Mouse (Mus musculus) embryonic facial prominence, embryonic 10.5 days (tissue): ENCODE measurements around the gene Fam98a. TPM values are rescaled to one million over a fixed set of nuclear protein-coding genes. Genes with fewer than 3 reads are reported as not detected.
A peak's percentile ranks its signal among the peaks of the same experiment; 100 is the strongest.

Source experiments
- DNase-seq: peaks from one replicate; pipeline ENCODE4 v3.0.0-alpha.2; 2017; ENCODE audit warnings: low spot score
- H3K27ac ChIP-seq: fragments of 300-500 bp; sonication (generic); replicated peaks from 2 replicates; pipeline ENCODE4 v1.5.1; 2016; ENCODE audit warnings: mild to moderate bottlenecking
- H3K27me3 ChIP-seq: fragments of 300-500 bp; sonication (generic); replicated peaks from 2 replicates; pipeline ENCODE4 v1.6.1; 2016; ENCODE audit warnings: low read depth, mild to moderate bottlenecking; ENCODE audit not compliant: poor library complexity, severe bottlenecking
- H3K36me3 ChIP-seq: fragments of 300-500 bp; sonication (generic); replicated peaks from 2 replicates; pipeline ENCODE4 v1.6.1; 2016; ENCODE audit warnings: mild to moderate bottlenecking, moderate library complexity
- H3K4me1 ChIP-seq: fragments of 300-500 bp; sonication (generic); 2 replicates; pipeline ENCODE4 v1.6.1; 2016
- H3K4me3 ChIP-seq: fragments of 300-500 bp; sonication (generic); 2 replicates; pipeline ENCODE4 v1.5.1; 2016; ENCODE audit warnings: mild to moderate bottlenecking, moderate library complexity
- H3K9me3 ChIP-seq: fragments of 300-500 bp; sonication (generic); 2 replicates; pipeline ENCODE4 v1.6.1; 2016; ENCODE audit warnings: mild to moderate bottlenecking
- WGBS: fragments of 180-500 bp; shearing (Covaris S2); methylation state at CpG from one replicate; pipeline ENCODE4 v1.1.7; 2016; 5-methylcytosine and 5-hydroxymethylcytosine counted together
- polyA plus RNA-seq: library from polyadenylated mRNA; unstranded; fragments of >200 nt; fragmentation: Nextera tagmentation; extraction: Ambion mirVana; gene quantifications from 2 replicates; pipeline ENCODE4 v1.2.1, GENCODE M21; 2016

Fam98a gene
- 23.9 and 25.1 TPM in 2 replicates for polyA plus RNA-seq

- H3K4me3 ChIP-seq, result peak within 1 kb of the TSS; percentile 91
- DNase-seq, result peak; percentile 99
- no peaks in the 10 kb centered on the region for H3K27me3 ChIP-seq
- H3K4me1 ChIP-seq, result peaks cover 17% of the 10 kb centered on the region
- H3K27ac ChIP-seq, result peak within 1 kb of the TSS; percentile 88
- H3K36me3 ChIP-seq, result peaks cover 16% of the 10 kb centered on the region
- WGBS, result under 1% methylated on average over 56 of the region's 56 CpGs
- H3K9me3 ChIP-seq, result no peaks in the 10 kb centered on the region
These were observed at the start of gene Fam98a for GRCm38 (mm10) chr17:75551512-75552400. TSS of gene Fam98a (minus strand) at chr17:75551946.

GRCm38 (mm10) chr17:75598652-75599051, 46.9 kb upstream of the Fam98a start:
- WGBS, result 78% methylated on average over 3 of the region's 3 CpGs

GRCm38 (mm10) chr17:75582738-75583137, 31.0 kb upstream of the Fam98a start:
- WGBS, result 92% methylated on average over 1 of the region's 1 CpGs
- DNase-seq, result no peak
- Histone ChIP-seq H3K27ac (no peak overlapping the region), H3K4me1 (no peaks in the 10 kb centered on the region), H3K36me3 (no peaks in the 10 kb centered on the region), H3K9me3 (no peaks in the 10 kb centered on the region), H3K4me3 (no peak overlapping the region), H3K27me3 (no peaks in the 10 kb centered on the region)

More at GRCm38 (mm10) chr17:75598652-75599051, 46.9 kb upstream of the Fam98a start:
- no peak overlapping the region for H3K27ac ChIP-seq
- H3K27me3 ChIP-seq, result no peaks in the 10 kb centered on the region
- H3K36me3 ChIP-seq, result no peaks in the 10 kb centered on the region
- H3K4me1 ChIP-seq, result peaks cover 12% of the 10 kb centered on the region
- DNase-seq, result no peak
- no peaks in the 10 kb centered on the region for H3K9me3 ChIP-seq
- H3K4me3 ChIP-seq, result no peak overlapping the region

GRCm38 (mm10) chr17:75575608-75576007, 23.9 kb upstream of the Fam98a start:
- Histone ChIP-seq H3K36me3 (no peaks in the 10 kb centered on the region), H3K9me3 (no peaks in the 10 kb centered on the region), H3K27ac (no peak overlapping the region), H3K4me1 (no peaks in the 10 kb centered on the region), H3K4me3 (no peak overlapping the region), H3K27me3 (no peaks in the 10 kb centered on the region)
- 89% methylated on average over 7 of the region's 7 CpGs for WGBS
- no peak for DNase-seq

- no peak overlapping the region for H3K4me3 ChIP-seq
- H3K36me3 ChIP-seq, result no peaks in the 10 kb centered on the region
- H3K4me1 ChIP-seq, result no peaks in the 10 kb centered on the region
- DNase-seq, result no peak
- no peak overlapping the region for H3K27ac ChIP-seq
- H3K9me3 ChIP-seq, result no peaks in the 10 kb centered on the region
- 91% methylated on average over 2 of the region's 2 CpGs for WGBS
- no peaks in the 10 kb centered on the region for H3K27me3 ChIP-seq
These were observed 6.3 kb upstream of the Fam98a start for GRCm38 (mm10) chr17:75558041-75558440.

- H3K27me3 ChIP-seq, result no peaks in the 10 kb centered on the region
- 41% methylated on average over 3 of the region's 3 CpGs for WGBS
- no peaks in the 10 kb centered on the region for H3K9me3 ChIP-seq
- no peaks in the 10 kb centered on the region for H3K36me3 ChIP-seq
- H3K27ac ChIP-seq, result no peak overlapping the region
- DNase-seq, result no peak
- H3K4me3 ChIP-seq, result no peak overlapping the region
- H3K4me1 ChIP-seq, result no peaks in the 10 kb centered on the region
These were observed 5.3 kb upstream of the Fam98a start for GRCm38 (mm10) chr17:75557031-75557430.

GRCm38 (mm10) chr17:75550771-75551413, 854 bp downstream of the Fam98a start:
- H3K4me3 ChIP-seq, result peak overlapping the region; percentile 91
- peak overlapping the region; percentile 88 for H3K27ac ChIP-seq
- H3K4me1 ChIP-seq, result peaks cover 17% of the 10 kb centered on the region
- 42% methylated on average over 11 of the region's 11 CpGs for WGBS
- peaks cover 25% of the 10 kb centered on the region for H3K36me3 ChIP-seq
- H3K27me3 ChIP-seq, result no peaks in the 10 kb centered on the region
- H3K9me3 ChIP-seq, result no peaks in the 10 kb centered on the region
- DNase-seq, result peak; percentile 20

GRCm38 (mm10) chr17:75544262-75544661, 7.5 kb downstream of the Fam98a start:
- Histone ChIP-seq H3K4me1 (peaks cover 4% of the 10 kb centered on the region), H3K9me3 (no peaks in the 10 kb centered on the region), H3K27me3 (no peaks in the 10 kb centered on the region), H3K4me3 (no peak overlapping the region), H3K27ac (no peak overlapping the region), H3K36me3 (peaks cover 62% of the 10 kb centered on the region)
- DNase-seq, result no peak
- 90% methylated on average over 7 of the region's 7 CpGs for WGBS

GRCm38 (mm10) chr17:75543434-75543833, 8.3 kb downstream of the Fam98a start:
- H3K27ac ChIP-seq, result no peak overlapping the region
- H3K4me3 ChIP-seq, result no peak overlapping the region
- no peak for DNase-seq
- peaks cover 67% of the 10 kb centered on the region for H3K36me3 ChIP-seq
- H3K4me1 ChIP-seq, result peaks cover 4% of the 10 kb centered on the region
- no peaks in the 10 kb centered on the region for H3K9me3 ChIP-seq
- 91% methylated on average over 7 of the region's 7 CpGs for WGBS
- no peaks in the 10 kb centered on the region for H3K27me3 ChIP-seq

- Histone ChIP-seq H3K27ac (no peak overlapping the region), H3K36me3 (peaks cover 65% of the 10 kb centered on the region), H3K4me3 (no peak overlapping the region), H3K27me3 (no peaks in the 10 kb centered on the region), H3K9me3 (no peaks in the 10 kb centered on the region), H3K4me1 (no peaks in the 10 kb centered on the region)
- DNase-seq, result no peak
- WGBS, result 91% methylated on average over 5 of the region's 5 CpGs
These were observed 11.9 kb downstream of the Fam98a start for GRCm38 (mm10) chr17:75539841-75540240.

- Histone ChIP-seq H3K36me3 (peaks cover 58% of the 10 kb centered on the region), H3K4me1 (peaks cover 5% of the 10 kb centered on the region), H3K27ac (no peak overlapping the region), H3K4me3 (no peak overlapping the region), H3K9me3 (no peaks in the 10 kb centered on the region), H3K27me3 (no peaks in the 10 kb centered on the region)
- DNase-seq, result no peak
- 91% methylated on average over 6 of the region's 6 CpGs for WGBS
These were observed 12.6 kb downstream of the Fam98a start for GRCm38 (mm10) chr17:75539130-75539529.

GRCm38 (mm10) chr17:75538431-75538830, 13.3 kb downstream of the Fam98a start:
- no peak overlapping the region for H3K27ac ChIP-seq
- 92% methylated on average over 12 of the region's 12 CpGs for whole genome bisulfite sequencing
- peaks cover 52% of the 10 kb centered on the region for H3K36me3 ChIP-seq
- no peaks in the 10 kb centered on the region for H3K9me3 ChIP-seq
- peaks cover 5% of the 10 kb centered on the region for H3K4me1 ChIP-seq
- no peaks in the 10 kb centered on the region for H3K27me3 ChIP-seq
- DNase-seq, result no peak
- no peak overlapping the region for H3K4me3 ChIP-seq

- no peak overlapping the region for H3K4me3 ChIP-seq
- no peak overlapping the region for H3K27ac ChIP-seq
- H3K36me3 ChIP-seq, result peaks cover 47% of the 10 kb centered on the region
- 89% methylated on average over 7 of the region's 7 CpGs for WGBS
- no peak for DNase-seq
- no peaks in the 10 kb centered on the region for H3K27me3 ChIP-seq
- H3K9me3 ChIP-seq, result no peaks in the 10 kb centered on the region
- peaks cover 5% of the 10 kb centered on the region for H3K4me1 ChIP-seq
These were observed 14.7 kb downstream of the Fam98a start for GRCm38 (mm10) chr17:75537050-75537445.
